Mouse (Mus musculus) kidney, adult 2 months (tissue): Measurements from ENCODE around the gene Cfap299. TPM values are rescaled to one million over a fixed set of nuclear protein-coding genes. Genes with fewer than 3 reads are reported as not detected.

Experiments
- DNase-seq: peaks from one replicate; pipeline ENCODE4 v3.0.0; 2021
- H3K27ac ChIP-seq: fragments of 200-500 bp; 2 replicates; pipeline ENCODE4 v1.5.1; 2012; ENCODE audit warnings: low read depth, low read length, control low read depth, inconsistent platforms; ENCODE audit not compliant: insufficient read depth
- H3K27me3 ChIP-seq: fragments of 200-500 bp; replicated peaks from 2 replicates; pipeline ENCODE4 v1.6.1; 2012; ENCODE audit warnings: mild to moderate bottlenecking, moderate library complexity, low read length, inconsistent platforms; ENCODE audit not compliant: control insufficient read depth, insufficient read depth
- H3K36me3 ChIP-seq: fragments of 200-500 bp; 2 replicates; pipeline ENCODE4 v1.6.1; 2012; ENCODE audit warnings: mild to moderate bottlenecking, moderate library complexity, low read length, inconsistent platforms; ENCODE audit not compliant: control insufficient read depth, insufficient read depth
- H3K4me1 ChIP-seq: fragments of 200-500 bp; 2 replicates; pipeline ENCODE4 v1.6.1; 2011; ENCODE audit warnings: low read length; ENCODE audit not compliant: control insufficient read depth, insufficient read depth
- H3K4me3 ChIP-seq: fragments of 200-500 bp; 2 replicates; pipeline ENCODE4 v1.5.1; 2011; ENCODE audit warnings: mild to moderate bottlenecking, low read depth, low read length, control low read depth; ENCODE audit not compliant: insufficient read depth
- CTCF ChIP-seq: fragments of 200-500 bp; conservative IDR thresholded peaks from 2 replicates; pipeline ENCODE4 v1.5.1; 2011; ENCODE audit warnings: low read depth, mild to moderate bottlenecking, control low read depth, low read length, moderate library complexity, mixed read lengths; ENCODE audit not compliant: insufficient read depth, insufficient read length
- POLR2A ChIP-seq: fragments of 200-500 bp; IDR thresholded peaks from one replicate; pipeline ENCODE4 v1.6.1; 2011; ENCODE audit warnings: low read depth, low read length, control low read depth
- WGBS: fragments of 180-500 bp; shearing (Covaris S2); methylation state at CpG from one replicate; pipeline ENCODE4 v1.1.7; 2018; 5-methylcytosine and 5-hydroxymethylcytosine counted together
- polyA plus RNA-seq: library from polyadenylated mRNA; depleted of rRNA; stranded (reverse); fragments of >200 nt; gene quantifications from 2 replicates; pipeline ENCODE4 v1.2.3, GENCODE M21; 2012

The Cfap299 gene
- polyA plus RNA-seq, 1 experiment: not detected

DNA sequence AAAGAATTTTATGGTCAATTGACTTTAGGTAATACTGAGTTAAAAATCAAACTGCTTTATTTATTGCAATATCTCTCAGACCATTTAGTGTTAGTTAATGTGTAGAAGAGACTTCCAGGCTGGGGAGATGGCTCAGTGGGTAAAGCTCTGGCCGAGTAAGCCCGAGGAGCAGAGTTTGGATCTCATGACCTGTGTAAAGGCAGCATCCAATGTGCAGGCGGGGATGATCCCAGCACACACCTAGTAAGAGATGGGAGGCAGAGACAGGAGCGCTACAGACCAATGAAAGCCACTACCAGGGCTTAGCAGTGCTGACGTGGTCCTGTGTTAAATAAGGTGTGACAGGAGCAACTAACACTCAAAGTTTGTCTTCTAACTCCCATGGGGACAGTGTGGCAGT, 97.0 kb downstream of the Cfap299 start:
- TF ChIP-seq POLR2A (no peak), CTCF (no peak)
- no peak overlapping the region for H3K4me3 ChIP-seq
- H3K27ac ChIP-seq: no peak overlapping the region
- DNase-seq: peak; percentile 46
- H3K4me1 ChIP-seq: 0 out of 2 replicates have a peak, but pooled peaks cover 4% of the 10 kb centered on the region
- H3K36me3 ChIP-seq: no peaks in the 10 kb centered on the region
- no peaks in the 10 kb centered on the region for H3K27me3 ChIP-seq
- WGBS: 35% methylated on average over 5 of the region's 5 CpGs

- no peak overlapping the region for H3K27ac ChIP-seq
- no peaks in the 10 kb centered on the region for H3K27me3 ChIP-seq
- TF ChIP-seq CTCF: no peak
- TF ChIP-seq POLR2A: no peak
- WGBS: 58% methylated on average over 7 of the region's 7 CpGs
- DNase-seq: no peak
- 0 out of 2 replicates have a peak, but pooled peaks cover 4% of the 10 kb centered on the region for H3K4me1 ChIP-seq
- no peak overlapping the region for H3K4me3 ChIP-seq
- H3K36me3 ChIP-seq: no peaks in the 10 kb centered on the region
These were observed 101.0 kb downstream of the Cfap299 start for GRCm38 (mm10) chr5:98430060-98430459.

DNA sequence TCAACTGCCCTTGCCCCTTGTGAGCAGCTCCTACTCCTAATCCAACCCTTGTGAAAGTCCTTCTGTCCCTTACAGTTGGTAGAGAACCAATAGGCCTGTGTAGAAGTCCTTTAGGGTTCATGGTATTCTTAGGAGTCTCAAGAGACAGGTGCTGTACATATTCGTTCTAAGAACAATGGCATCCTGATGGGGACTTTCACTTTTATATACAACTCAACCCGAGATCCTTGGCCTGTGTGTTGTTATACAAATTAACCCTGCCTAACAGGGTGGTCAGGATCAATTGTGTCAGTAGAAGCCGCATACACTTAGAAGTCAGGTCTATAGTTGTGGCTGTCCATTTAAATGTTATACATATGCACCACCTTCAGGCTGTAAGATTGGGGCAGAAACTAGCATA, 109.6 kb downstream of the Cfap299 start:
- 83% methylated on average over 3 of the region's 3 CpGs for WGBS
- DNase-seq: no peak

GRCm38 (mm10) chr5:98446771-98447462, 117.8 kb downstream of the Cfap299 start:
- no peak for DNase-seq
- 0 out of 2 replicates have a peak, but pooled peaks cover 3% of the 10 kb centered on the region for H3K4me1 ChIP-seq
- H3K27me3 ChIP-seq: no peaks in the 10 kb centered on the region
- H3K4me3 ChIP-seq: no peak overlapping the region
- H3K36me3 ChIP-seq: no peaks in the 10 kb centered on the region
- WGBS: 54% methylated on average over 12 of the region's 12 CpGs
- H3K27ac ChIP-seq: no peak overlapping the region
- TF ChIP-seq CTCF (no peak), POLR2A (no peak)

More for the DNA sequence above, 109.6 kb downstream of the Cfap299 start:
- H3K4me1 ChIP-seq: no peaks in the 10 kb centered on the region
- H3K27ac ChIP-seq: no peak overlapping the region
- TF ChIP-seq POLR2A: no peak
- no peak for TF ChIP-seq CTCF
- no peaks in the 10 kb centered on the region for H3K36me3 ChIP-seq
- no peak overlapping the region for H3K4me3 ChIP-seq
- H3K27me3 ChIP-seq: no peaks in the 10 kb centered on the region; the same call in 1 of the 2 replicates

DNA sequence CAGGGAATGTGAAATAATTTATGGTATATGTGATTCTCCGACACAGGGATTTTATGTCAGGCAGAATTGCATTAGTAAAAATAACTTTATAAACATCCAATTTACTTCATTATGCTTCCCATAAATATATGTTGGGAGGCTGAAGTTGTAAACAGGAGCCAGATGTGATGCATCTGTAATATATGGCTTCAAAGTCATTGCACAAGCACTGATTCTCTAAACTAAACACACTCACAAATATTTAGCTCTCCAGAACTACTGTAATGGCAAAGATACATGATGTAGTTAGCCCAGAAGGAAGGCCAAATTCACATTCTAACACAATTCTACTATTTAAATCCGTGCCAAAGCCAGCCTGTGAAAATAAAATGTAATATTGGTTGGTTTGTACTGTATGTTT, 120.8 kb downstream of the Cfap299 start:
- H3K36me3 ChIP-seq: no peaks in the 10 kb centered on the region
- no peak overlapping the region for H3K4me3 ChIP-seq
- H3K4me1 ChIP-seq: 0 out of 2 replicates have a peak, but pooled peaks cover 3% of the 10 kb centered on the region
- H3K27me3 ChIP-seq: no peaks in the 10 kb centered on the region
- WGBS: 79% methylated on average over 2 of the region's 2 CpGs
- no peak overlapping the region for H3K27ac ChIP-seq
- TF ChIP-seq POLR2A (no peak), CTCF (no peak)
- no peak for DNase-seq

- no peaks in the 10 kb centered on the region for H3K4me1 ChIP-seq
- TF ChIP-seq POLR2A (no peak), CTCF (no peak)
- no peak overlapping the region for H3K27ac ChIP-seq
- H3K4me3 ChIP-seq: no peak overlapping the region
- 41% methylated on average over 4 of the region's 4 CpGs for WGBS
- H3K36me3 ChIP-seq: no peaks in the 10 kb centered on the region
- H3K27me3 ChIP-seq: no peaks in the 10 kb centered on the region
- no peak for DNase-seq
These were observed 137.9 kb downstream of the Cfap299 start for GRCm38 (mm10) chr5:98466882-98467535.

GRCm38 (mm10) chr5:98470052-98470451, 140.9 kb downstream of the Cfap299 start:
- no peak for DNase-seq
- H3K36me3 ChIP-seq: no peaks in the 10 kb centered on the region
- TF ChIP-seq POLR2A (no peak), CTCF (no peak)
- H3K4me3 ChIP-seq: no peak overlapping the region
- no peak overlapping the region for H3K27ac ChIP-seq
- 85% methylated on average over 4 of the region's 4 CpGs for WGBS
- H3K4me1 ChIP-seq: no peaks in the 10 kb centered on the region
- no peaks in the 10 kb centered on the region for H3K27me3 ChIP-seq
